Mouse (Mus musculus): ENCODE measurements around the gene Itpkc. TPM values are rescaled to one million over a fixed set of nuclear protein-coding genes. Genes with fewer than 3 reads are reported as not detected.

The Itpkc gene
- polyA plus RNA-seq, 1 experiment from 2014 or later = 6.0 TPM

GRCm38 (mm10) chr7:27212626-27213025 lies 15.8 kb downstream of the Itpkc start:
- no peaks in the 10 kb centered on the region for H3K4me1 ChIP-seq (ENCODE audit: control insufficient read depth, insufficient read depth, low read length)
- WGBS = 91% methylated on average over 2 of the region's 2 CpGs
- H3K27me3 ChIP-seq (ENCODE audit: control insufficient read depth, insufficient read depth, low read depth, low read length) = no peaks in the 10 kb centered on the region
- no peak overlapping the region for H3K9ac ChIP-seq (ENCODE audit: low read depth, low read length)
- H3K4me2 ChIP-seq (ENCODE audit: low read length) = no peak overlapping the region
- peaks cover 40% of the 10 kb centered on the region for H3K36me3 ChIP-seq (ENCODE audit: control insufficient read depth, insufficient read depth, low read length)
- H3K4me3 ChIP-seq (ENCODE audit: low read depth, low read length) = no peak overlapping the region
- no peak for ATAC-seq
- H3K9me3 ChIP-seq (replicated peaks; ENCODE audit: control insufficient read depth, low read length, poor library complexity, severe bottlenecking) = no peaks in the 10 kb centered on the region
- H3K27ac ChIP-seq (ENCODE audit: low read length) = no peak overlapping the region

GRCm38 (mm10) chr7:27203730-27204449 lies 24.6 kb downstream of the Itpkc start:
- no peak overlapping the region for H3K27ac ChIP-seq (ENCODE audit: low read length)
- H3K4me3 ChIP-seq (ENCODE audit: low read depth, low read length) = no peak overlapping the region

GRCm38 (mm10) chr7:27198779-27199178 lies 29.7 kb downstream of the Itpkc start:
- H3K9me3 ChIP-seq (replicated peaks; ENCODE audit: control insufficient read depth, low read length, poor library complexity, severe bottlenecking) = no peaks in the 10 kb centered on the region
- ATAC-seq = no peak
- no peak overlapping the region for H3K4me3 ChIP-seq (ENCODE audit: low read depth, low read length)
- no peaks in the 10 kb centered on the region for H3K27me3 ChIP-seq (ENCODE audit: control insufficient read depth, insufficient read depth, low read depth, low read length)
- H3K9ac ChIP-seq (ENCODE audit: low read depth, low read length) = no peak overlapping the region
- no peak overlapping the region for H3K27ac ChIP-seq (ENCODE audit: low read length)
- no peak overlapping the region for H3K4me2 ChIP-seq (ENCODE audit: low read length)
- peaks cover 18% of the 10 kb centered on the region for H3K4me1 ChIP-seq (ENCODE audit: control insufficient read depth, insufficient read depth, low read length)
- WGBS = 93% methylated on average over 8 of the region's 8 CpGs
- 0 out of 2 replicates have a peak, but pooled peaks cover 4% of the 10 kb centered on the region for H3K36me3 ChIP-seq (ENCODE audit: control insufficient read depth, insufficient read depth, low read length)

More at GRCm38 (mm10) chr7:27203730-27204449, 24.6 kb downstream of the Itpkc start:
- Histone ChIP-seq H3K9me3 (replicated peaks; ENCODE audit: control insufficient read depth, low read length, poor library complexity, severe bottlenecking) (no peaks in the 10 kb centered on the region), H3K4me1 (ENCODE audit: control insufficient read depth, insufficient read depth, low read length) (no peaks in the 10 kb centered on the region), H3K9ac (ENCODE audit: low read depth, low read length) (no peak overlapping the region), H3K4me2 (ENCODE audit: low read length) (no peak overlapping the region), H3K36me3 (ENCODE audit: control insufficient read depth, insufficient read depth, low read length) (peaks cover 25% of the 10 kb centered on the region), H3K27me3 (ENCODE audit: control insufficient read depth, insufficient read depth, low read depth, low read length) (no peaks in the 10 kb centered on the region)
- no peak for ATAC-seq
- 96% methylated on average over 8 of the region's 8 CpGs for WGBS

- no peak overlapping the region for H3K4me2 ChIP-seq (ENCODE audit: low read length)
These were observed 30.1 kb downstream of the Itpkc start for GRCm38 (mm10) chr7:27198355-27198754.

GRCm38 (mm10) chr7:27197634-27198033 lies 30.8 kb downstream of the Itpkc start:
- no peak overlapping the region for H3K4me3 ChIP-seq (ENCODE audit: low read depth, low read length)
- peaks cover 27% of the 10 kb centered on the region for H3K4me1 ChIP-seq (ENCODE audit: control insufficient read depth, insufficient read depth, low read length)
- ATAC-seq = no peak
- H3K36me3 ChIP-seq (ENCODE audit: control insufficient read depth, insufficient read depth, low read length) = peaks cover 10% of the 10 kb centered on the region; the same call in 1 of the 2 replicates
- H3K4me2 ChIP-seq (ENCODE audit: low read length) = no peak overlapping the region
- no peak overlapping the region for H3K27ac ChIP-seq (ENCODE audit: low read length)
- no peaks in the 10 kb centered on the region for H3K27me3 ChIP-seq (ENCODE audit: control insufficient read depth, insufficient read depth, low read depth, low read length)
- 91% methylated on average over 8 of the region's 8 CpGs for WGBS
- no peak overlapping the region for H3K9ac ChIP-seq (ENCODE audit: low read depth, low read length)
- H3K9me3 ChIP-seq (replicated peaks; ENCODE audit: control insufficient read depth, low read length, poor library complexity, severe bottlenecking) = no peaks in the 10 kb centered on the region

More at GRCm38 (mm10) chr7:27198355-27198754, 30.1 kb downstream of the Itpkc start:
- H3K27me3 ChIP-seq (ENCODE audit: control insufficient read depth, insufficient read depth, low read depth, low read length) = no peaks in the 10 kb centered on the region
- no peak overlapping the region for H3K9ac ChIP-seq (ENCODE audit: low read depth, low read length)
- H3K4me3 ChIP-seq (ENCODE audit: low read depth, low read length) = no peak overlapping the region
- no peak for ATAC-seq
- peaks cover 7% of the 10 kb centered on the region; the same call in 1 of the 2 replicates for H3K36me3 ChIP-seq (ENCODE audit: control insufficient read depth, insufficient read depth, low read length)
- H3K27ac ChIP-seq (ENCODE audit: low read length) = no peak overlapping the region
- no peaks in the 10 kb centered on the region for H3K9me3 ChIP-seq (replicated peaks; ENCODE audit: control insufficient read depth, low read length, poor library complexity, severe bottlenecking)
- peaks cover 22% of the 10 kb centered on the region for H3K4me1 ChIP-seq (ENCODE audit: control insufficient read depth, insufficient read depth, low read length)

- Histone ChIP-seq H3K27ac (ENCODE audit: low read length) (no peak overlapping the region), H3K36me3 (ENCODE audit: control insufficient read depth, insufficient read depth, low read length) (peaks cover 11% of the 10 kb centered on the region), H3K4me1 (ENCODE audit: control insufficient read depth, insufficient read depth, low read length) (peaks cover 27% of the 10 kb centered on the region), H3K9ac (ENCODE audit: low read depth, low read length) (no peak overlapping the region), H3K9me3 (replicated peaks; ENCODE audit: control insufficient read depth, low read length, poor library complexity, severe bottlenecking) (no peaks in the 10 kb centered on the region), H3K27me3 (ENCODE audit: control insufficient read depth, insufficient read depth, low read depth, low read length) (no peaks in the 10 kb centered on the region), H3K4me3 (ENCODE audit: low read depth, low read length) (no peak overlapping the region), H3K4me2 (ENCODE audit: low read length) (no peak overlapping the region)
- no peak for ATAC-seq
- 86% methylated on average over 3 of the region's 3 CpGs for WGBS
These were observed 31.3 kb downstream of the Itpkc start for GRCm38 (mm10) chr7:27197136-27197535.

- H3K27me3 ChIP-seq (ENCODE audit: control insufficient read depth, insufficient read depth, low read depth, low read length) = no peaks in the 10 kb centered on the region
- peaks cover 27% of the 10 kb centered on the region for H3K4me1 ChIP-seq (ENCODE audit: control insufficient read depth, insufficient read depth, low read length)
- ATAC-seq = peak; percentile 98
- H3K4me2 ChIP-seq (ENCODE audit: low read length) = peak within 1 kb of the TSS; percentile 85
- H3K9me3 ChIP-seq (replicated peaks; ENCODE audit: control insufficient read depth, low read length, poor library complexity, severe bottlenecking) = no peaks in the 10 kb centered on the region
- 1% methylated on average over 64 of the region's 64 CpGs for WGBS
- peak within 1 kb of the TSS; percentile 91 for H3K4me3 ChIP-seq (ENCODE audit: low read depth, low read length)
- H3K27ac ChIP-seq (ENCODE audit: low read length) = peak within 1 kb of the TSS; percentile 97
- peaks cover 21% of the 10 kb centered on the region for H3K36me3 ChIP-seq (ENCODE audit: control insufficient read depth, insufficient read depth, low read length)
- peak within 1 kb of the TSS; percentile 91 for H3K9ac ChIP-seq (ENCODE audit: low read depth, low read length)
These were observed 32.5 kb downstream of the Itpkc start, which contains the start of the genes BC024978 and Snrpa for GRCm38 (mm10) chr7:27195681-27196611. TSS of gene BC024978 (plus strand) at chr7:27195781. TSS of gene Snrpa (minus strand) at chr7:27196271.

GRCm38 (mm10) chr7:27193731-27194130 lies 34.7 kb downstream of the Itpkc start:
- no peak overlapping the region for H3K9ac ChIP-seq (ENCODE audit: low read depth, low read length)
- H3K4me1 ChIP-seq (ENCODE audit: control insufficient read depth, insufficient read depth, low read length) = peaks cover 27% of the 10 kb centered on the region
- no peak overlapping the region for H3K27ac ChIP-seq (ENCODE audit: low read length)
- WGBS = 92% methylated on average over 4 of the region's 4 CpGs
- H3K36me3 ChIP-seq (ENCODE audit: control insufficient read depth, insufficient read depth, low read length) = peaks cover 42% of the 10 kb centered on the region
- H3K4me2 ChIP-seq (ENCODE audit: low read length) = peak overlapping the region; percentile 17; the same call in 1 of the 2 replicates
- H3K9me3 ChIP-seq (replicated peaks; ENCODE audit: control insufficient read depth, low read length, poor library complexity, severe bottlenecking) = no peaks in the 10 kb centered on the region
- H3K27me3 ChIP-seq (ENCODE audit: control insufficient read depth, insufficient read depth, low read depth, low read length) = no peaks in the 10 kb centered on the region
- H3K4me3 ChIP-seq (ENCODE audit: low read depth, low read length) = 0 out of 2 replicates have a peak overlapping the region, but pooled peaks have one; percentile 0
- ATAC-seq = no peak

All from midbrain, embryonic 16.5 days (tissue).